In genomic region chr11:109420567-109420962, GRCm38 (mm10) we compare ENCODE assay signal across 20 mouse cellular contexts. TPM values are rescaled to one million over a fixed set of nuclear protein-coding genes. Genes with fewer than 3 reads are reported as not detected.
DNase-seq lines count a peak whose midpoint lies in the region; ATAC-seq and TF ChIP-seq lines count a peak whose summit lies in the region.
"Had no signal": no experiment of that assay in that cellular context is flagged by ENCODE, and none has a peak within 500 bp of the region (broad histone marks: within the 10 kb centered on the region; RNA-seq: fewer than 3 reads in every experiment).

No protein-coding gene starts in this region.

- TF ChIP-seq CTCF in bone marrow, adult 2 months (IDR thresholded peaks at IDR 0.05; ENCODE audit: control insufficient read depth, insufficient read depth, low read length), result no peak
- TF ChIP-seq CTCF in layer of hippocampus, adult 2 months (conservative IDR thresholded peaks at IDR 0.05), result no peak

- H3K27ac ChIP-seq in embryonic facial prominence, embryonic 14.5 days (replicated peaks; ENCODE audit: low read depth, low read length), result no peak overlapping the region
- H3K27ac ChIP-seq in embryonic facial prominence, embryonic 10.5 days (replicated peaks), result no peak overlapping the region
- H3K27ac ChIP-seq in bone marrow, adult 2 months (ENCODE audit: control insufficient read depth, insufficient read depth, low read depth, low read length, poor library complexity), result peak overlapping the region; percentile 67; the same call in 1 of the 2 replicates
- H3K27ac ChIP-seq in macrophage, result peak overlapping the region; percentile 79
- no peak overlapping the region for H3K27ac ChIP-seq in layer of hippocampus, adult 2 months
- H3K27ac ChIP-seq: embryonic facial prominence, embryonic 13.5 days; heart, embryonic 13.5 days; midbrain, embryonic 15.5 days; stomach, postnatal 0 days had no signal

- no peak for ATAC-seq in embryonic facial prominence, embryonic 14.5 days (ENCODE audit: low read depth)
- ATAC-seq in monocyte, adult 5-6 weeks (replicated peaks; ENCODE audit: insufficient number of reproducible peaks, low FRiP score, low TSS enrichment, poor library complexity, severe bottlenecking), result no peak
- ATAC-seq: forebrain, embryonic 14.5 days; midbrain, embryonic 15.5 days had no signal

- no peak for DNase-seq in embryonic facial prominence, embryonic 14.5 days (ENCODE audit: low spot score)
- DNase-seq in embryonic facial prominence, embryonic 10.5 days (ENCODE audit: low spot score), result no peak
- peak; percentile 91 for DNase-seq in A20 (ENCODE audit: low read depth, low spot score)
- no peak for DNase-seq in layer of hippocampus, adult 8-10 months (ENCODE audit: low spot score in 2 of 2)
- no peak for DNase-seq in layer of hippocampus, adult 2 months (ENCODE audit: low spot score in 2 of 2)
- DNase-seq: cerebellum, adult 9-11 months; kidney, postnatal 25 days; layer of hippocampus, postnatal 36 days had no signal

- H3K4me1 ChIP-seq in embryonic facial prominence, embryonic 14.5 days (ENCODE audit: control insufficient read depth, insufficient read depth, low read length), result no peaks in the 10 kb centered on the region
- peaks cover 8% of the 10 kb centered on the region; the same call in 1 of the 2 replicates for H3K4me1 ChIP-seq in embryonic facial prominence, embryonic 10.5 days
- H3K4me1 ChIP-seq in bone marrow, adult 2 months (ENCODE audit: control insufficient read depth, insufficient read depth, low read length), result peaks cover 3% of the 10 kb centered on the region; the same call in 1 of the 2 replicates
- H3K4me1 ChIP-seq: embryonic facial prominence, embryonic 13.5 days; heart, embryonic 13.5 days; midbrain, embryonic 15.5 days had no signal

- H3K79me2 ChIP-seq in macrophage (ENCODE audit: inconsistent target), result peaks cover 12% of the 10 kb centered on the region

- peak overlapping the region; percentile 15; the same call in 1 of the 2 replicates for H3K4me2 ChIP-seq in embryonic facial prominence, embryonic 14.5 days (ENCODE audit: low read depth, low read length)
- H3K4me2 ChIP-seq: midbrain, embryonic 15.5 days had no signal

- no peaks in the 10 kb centered on the region for H3K27me3 ChIP-seq in embryonic facial prominence, embryonic 14.5 days (replicated peaks; ENCODE audit: control insufficient read depth, insufficient read depth, low read length)
- H3K27me3 ChIP-seq in embryonic facial prominence, embryonic 10.5 days (replicated peaks; ENCODE audit: low read depth, poor library complexity, severe bottlenecking), result no peaks in the 10 kb centered on the region; the same call in 1 of the 2 replicates
- H3K27me3 ChIP-seq: midbrain, embryonic 15.5 days had no signal

- peaks cover 5% of the 10 kb centered on the region; the same call in 1 of the 2 replicates for H3K9me3 ChIP-seq in embryonic facial prominence, embryonic 14.5 days (ENCODE audit: control insufficient read depth, low read length)
- H3K9me3 ChIP-seq in embryonic facial prominence, embryonic 10.5 days, result no peaks in the 10 kb centered on the region
- H3K9me3 ChIP-seq: embryonic facial prominence, embryonic 13.5 days; midbrain, embryonic 15.5 days had no signal

- 77% methylated on average over 14 of the region's 14 CpGs for WGBS in embryonic facial prominence, embryonic 14.5 days
- WGBS in embryonic facial prominence, embryonic 10.5 days, result 87% methylated on average over 14 of the region's 14 CpGs
- WGBS in bone marrow, adult 2 months, result 12% methylated on average over 14 of the region's 14 CpGs
- WGBS in macrophage (ENCODE audit: missing documents), result 23% methylated on average over 14 of the region's 14 CpGs

- H3K4me3 ChIP-seq in embryonic facial prominence, embryonic 14.5 days (ENCODE audit: low read depth, low read length), result no peak overlapping the region
- H3K4me3 ChIP-seq in embryonic facial prominence, embryonic 10.5 days, result no peak overlapping the region
- H3K4me3 ChIP-seq in bone marrow, adult 2 months (replicated peaks; ENCODE audit: control insufficient read depth, low read depth, low read length), result no peak overlapping the region
- peak overlapping the region; percentile 5; the same call in 1 of the 2 replicates for H3K4me3 ChIP-seq in macrophage (ENCODE audit: inconsistent target)
- no peak overlapping the region for H3K4me3 ChIP-seq in layer of hippocampus, adult 2 months
- H3K4me3 ChIP-seq: embryonic facial prominence, embryonic 13.5 days; heart, embryonic 13.5 days; midbrain, embryonic 15.5 days had no signal

- no peaks in the 10 kb centered on the region for H3K36me3 ChIP-seq in embryonic facial prominence, embryonic 14.5 days (ENCODE audit: control insufficient read depth, insufficient read depth, low read length)
- no peaks in the 10 kb centered on the region for H3K36me3 ChIP-seq in embryonic facial prominence, embryonic 10.5 days (replicated peaks)
- H3K36me3 ChIP-seq in macrophage (ENCODE audit: inconsistent target), result no peaks in the 10 kb centered on the region
- H3K36me3 ChIP-seq: embryonic facial prominence, embryonic 13.5 days; heart, embryonic 13.5 days; midbrain, embryonic 15.5 days had no signal

- H3K9ac ChIP-seq in embryonic facial prominence, embryonic 14.5 days (ENCODE audit: low read depth, low read length), result no peak overlapping the region
- H3K9ac ChIP-seq: embryonic facial prominence, embryonic 13.5 days; midbrain, embryonic 15.5 days had no signal

- no peak for TF ChIP-seq POLR2A in bone marrow, adult 2 months (IDR thresholded peaks at IDR 0.05; ENCODE audit: borderline replicate concordance, control insufficient read depth, low read depth, low read length)

RNA-seq across cellular contexts. Expression of gene Amz2, which starts 5.2 kb away (rescaled TPM):
- 39.3 and 40.9 TPM in 2 replicates for polyA plus RNA-seq in embryonic facial prominence, embryonic 14.5 days (2014; fragmentation: Nextera tagmentation; extraction: Ambion mirVana)
- polyA plus RNA-seq in embryonic facial prominence, embryonic 10.5 days (2016; fragmentation: Nextera tagmentation; extraction: Ambion mirVana), result 34.5 and 41.6 TPM in 2 replicates
- 13.3 and 19.3 TPM in 2 replicates for polyA plus RNA-seq in bone marrow, adult 2 months (2011; ENCODE audit: insufficient read depth, insufficient read length, low replicate concordance, missing spikeins)
- 10 to 100 TPM; 25.6 to 95.9 (median 56.5) TPM for total RNA-seq in macrophage (2018; cell fraction: chromatin; rRNA removed)
- total RNA-seq in macrophage (2018; cell fraction: cytosol; rRNA removed), result 10 to 100 TPM; 24.6 to 33.2 (median 29.0) TPM
- total RNA-seq in macrophage (2018; cell fraction: nucleus; rRNA removed), result 10 to 100 TPM; 32.1 to 79.2 (median 45.3) TPM
- 22.7 to 28.5 TPM (median 22.9 TPM) in 3 replicates for polyA plus RNA-seq in macrophage (2018)
- total RNA-seq in monocyte, adult 5-6 weeks (2017), result 32.6 to 34.9 TPM (median 33.6 TPM) in 3 replicates
- 10 to 100 TPM; 48.6 to 68.6 (median 55.6) TPM for total RNA-seq in layer of hippocampus, adult 8-10 months (2022)
- 10 to 100 TPM; 54.7 to 64.7 TPM for total RNA-seq in layer of hippocampus, adult 2 months (2021)

RNA-seq across cellular contexts. Expression of gene 9930022D16Rik, which starts 6.8 kb away (rescaled TPM):
- 0.08 TPM in 1 of 2 replicates, not detected in the other for polyA plus RNA-seq in embryonic facial prominence, embryonic 14.5 days (2014; fragmentation: Nextera tagmentation; extraction: Ambion mirVana)
- polyA plus RNA-seq in embryonic facial prominence, embryonic 10.5 days (2016; fragmentation: Nextera tagmentation; extraction: Ambion mirVana), result not detected in 2 replicates
- polyA plus RNA-seq in bone marrow, adult 2 months (2011; ENCODE audit: insufficient read depth, insufficient read length, low replicate concordance, missing spikeins), result not detected in 2 replicates
- total RNA-seq in macrophage (2018; cell fraction: chromatin; rRNA removed), result 10 to 100 TPM in 16 of 26 experiments, 1 to 10 TPM in 10; 4.7 to 50.1 (median 11.3) TPM
- total RNA-seq in macrophage (2018; cell fraction: cytosol; rRNA removed), result 1 to 10 TPM in 3 of 26 experiments, under 1 TPM in 23; 0.04 to 2.1 (median 0.42) TPM
- total RNA-seq in macrophage (2018; cell fraction: nucleus; rRNA removed), result 10 to 100 TPM in 19 of 26 experiments, 1 to 10 TPM in 7; 5.1 to 42.5 (median 15.9) TPM
- polyA plus RNA-seq in macrophage (2018), result 0.28 to 1.1 TPM (median 0.40 TPM) in 3 replicates
- 0.85 to 6.5 TPM (median 1.6 TPM) in 3 replicates for total RNA-seq in monocyte, adult 5-6 weeks (2017)
- total RNA-seq in layer of hippocampus, adult 8-10 months (2022), result not detected
- not detected for total RNA-seq in layer of hippocampus, adult 2 months (2021)
- total RNA-seq: gastrocnemius, adult 8-10 months; layer of hippocampus, postnatal 36 days had no signal
- polyA plus RNA-seq: embryonic facial prominence, embryonic 13.5 days; forebrain, embryonic 14.5 days; heart, embryonic 13.5 days; intestine, embryonic 14.5 days; limb, embryonic 11.5 days; midbrain, embryonic 15.5 days; neural tube, embryonic 14.5 days; stomach, postnatal 0 days had no signal

RNA-seq across cellular contexts. Expression of gene Arsg, which starts 52.6 kb away (rescaled TPM):
- polyA plus RNA-seq in embryonic facial prominence, embryonic 14.5 days (2014; fragmentation: Nextera tagmentation; extraction: Ambion mirVana), result 4.3 and 4.7 TPM in 2 replicates
- polyA plus RNA-seq in embryonic facial prominence, embryonic 10.5 days (2016; fragmentation: Nextera tagmentation; extraction: Ambion mirVana), result 1.5 and 1.6 TPM in 2 replicates
- 1.5 and 3.7 TPM in 2 replicates for polyA plus RNA-seq in bone marrow, adult 2 months (2011; ENCODE audit: insufficient read depth, insufficient read length, low replicate concordance, missing spikeins)
- total RNA-seq in macrophage (2018; cell fraction: chromatin; rRNA removed), result 10 to 100 TPM; 10.1 to 29.8 (median 19.5) TPM
- 1 to 10 TPM; 1.9 to 5.1 (median 3.2) TPM for total RNA-seq in macrophage (2018; cell fraction: cytosol; rRNA removed)
- 10 to 100 TPM in 17 of 26 experiments, 1 to 10 TPM in 9; 6.0 to 20.6 (median 11.4) TPM for total RNA-seq in macrophage (2018; cell fraction: nucleus; rRNA removed)
- polyA plus RNA-seq in macrophage (2018), result 2.1 to 3.4 TPM (median 2.5 TPM) in 3 replicates
- total RNA-seq in monocyte, adult 5-6 weeks (2017), result 0.96 to 2.5 TPM (median 1.1 TPM) in 3 replicates
- total RNA-seq in layer of hippocampus, adult 8-10 months (2022), result 10 to 100 TPM; 14.1 to 22.3 (median 19.7) TPM
- total RNA-seq in layer of hippocampus, adult 2 months (2021), result 10 to 100 TPM; 11.7 to 13.9 TPM

RNA-seq across cellular contexts. Expression of gene Slc16a6, which starts 52.8 kb away (rescaled TPM):
- 5.6 and 7.9 TPM in 2 replicates for polyA plus RNA-seq in embryonic facial prominence, embryonic 14.5 days (2014; fragmentation: Nextera tagmentation; extraction: Ambion mirVana)
- 3.8 TPM in 2 replicates for polyA plus RNA-seq in embryonic facial prominence, embryonic 10.5 days (2016; fragmentation: Nextera tagmentation; extraction: Ambion mirVana)
- polyA plus RNA-seq in bone marrow, adult 2 months (2011; ENCODE audit: insufficient read depth, insufficient read length, low replicate concordance, missing spikeins), result 31.3 and 50.4 TPM in 2 replicates
- 100 to 1,000 TPM in 25 of 26 experiments, 10 to 100 TPM in 1; 68.8 to 273 (median 190) TPM for total RNA-seq in macrophage (2018; cell fraction: chromatin; rRNA removed)
- total RNA-seq in macrophage (2018; cell fraction: cytosol; rRNA removed), result 100 to 1,000 TPM in 5 of 26 experiments, 10 to 100 TPM in 21; 41.7 to 127 (median 76.9) TPM
- total RNA-seq in macrophage (2018; cell fraction: nucleus; rRNA removed), result 100 to 1,000 TPM in 25 of 26 experiments, 10 to 100 TPM in 1; 85.2 to 241 (median 194) TPM
- polyA plus RNA-seq in macrophage (2018), result 42.9 to 88.7 TPM (median 63.5 TPM) in 3 replicates
- 9.1 to 20.3 TPM (median 11.3 TPM) in 3 replicates for total RNA-seq in monocyte, adult 5-6 weeks (2017)
- 10 to 100 TPM in 2 of 4 experiments, 1 to 10 TPM in 2; 6.6 to 11.5 (median 10.3) TPM for total RNA-seq in layer of hippocampus, adult 8-10 months (2022)
- total RNA-seq in layer of hippocampus, adult 2 months (2021), result 1 to 10 TPM; 7.2 to 8.1 TPM

RNA-seq across cellular contexts. Expression of gene Gna13, which starts 57.9 kb away (rescaled TPM):
- 23.4 and 24.5 TPM in 2 replicates for polyA plus RNA-seq in embryonic facial prominence, embryonic 14.5 days (2014; fragmentation: Nextera tagmentation; extraction: Ambion mirVana)
- polyA plus RNA-seq in embryonic facial prominence, embryonic 10.5 days (2016; fragmentation: Nextera tagmentation; extraction: Ambion mirVana), result 18.3 and 18.5 TPM in 2 replicates
- 9.0 and 28.9 TPM in 2 replicates for polyA plus RNA-seq in bone marrow, adult 2 months (2011; ENCODE audit: insufficient read depth, insufficient read length, low replicate concordance, missing spikeins)
- 100 to 1,000 TPM in 21 of 26 experiments, 10 to 100 TPM in 5; 69.8 to 341 (median 149) TPM for total RNA-seq in macrophage (2018; cell fraction: chromatin; rRNA removed)
- 100 to 1,000 TPM; 138 to 379 (median 169) TPM for total RNA-seq in macrophage (2018; cell fraction: cytosol; rRNA removed)
- total RNA-seq in macrophage (2018; cell fraction: nucleus; rRNA removed), result 100 to 1,000 TPM; 113 to 469 (median 244) TPM
- 52.2 to 84.3 TPM (median 79.7 TPM) in 3 replicates for polyA plus RNA-seq in macrophage (2018)
- total RNA-seq in monocyte, adult 5-6 weeks (2017), result 71.1 to 88.8 TPM (median 81.3 TPM) in 3 replicates
- total RNA-seq in layer of hippocampus, adult 8-10 months (2022), result 10 to 100 TPM; 56.4 to 69.6 (median 63.0) TPM
- 10 to 100 TPM; 55.5 to 60.9 TPM for total RNA-seq in layer of hippocampus, adult 2 months (2021)

Comparison
In these comparisons a context has a peak if more than half of its experiments do, and no peak if none do; other contexts are left out.
1. H3K27ac ChIP-seq: peak in bone marrow, adult 2 months (single experiment) and macrophage (single experiment); none in embryonic facial prominence, embryonic 14.5 days (single experiment), embryonic facial prominence, embryonic 10.5 days (single experiment) and layer of hippocampus, adult 2 months (single experiment).